ENCODE assay signal across 20 mouse cellular contexts in the genomic region with DNA sequence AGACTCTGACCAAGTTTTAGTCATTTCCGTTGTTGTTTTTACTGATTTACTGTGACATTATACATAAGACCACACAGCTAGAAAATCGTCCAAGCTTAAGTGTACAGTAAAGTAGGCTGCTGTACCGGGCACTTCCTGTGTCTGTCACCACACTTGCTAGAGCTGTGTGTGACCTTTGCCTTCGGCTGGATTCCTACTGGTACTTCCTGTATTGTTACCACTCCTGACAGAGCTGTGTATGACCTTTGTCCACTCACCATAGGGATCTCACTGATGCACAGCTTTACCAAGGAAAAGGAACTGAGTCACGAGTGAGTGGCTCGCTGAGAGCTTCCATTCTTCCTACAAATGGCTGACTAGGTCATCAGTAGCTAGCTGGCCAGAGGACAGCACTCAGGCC. TPM values are rescaled to one million over a fixed set of nuclear protein-coding genes. Genes with fewer than 3 reads are reported as not detected.
DNase-seq lines count a peak whose midpoint lies in the region; ATAC-seq and TF ChIP-seq lines count a peak whose summit lies in the region.
"Had no signal": no experiment of that assay in that cellular context is flagged by ENCODE, and none has a peak within 500 bp of the region (broad histone marks: within the 10 kb centered on the region; RNA-seq: fewer than 3 reads in every experiment).

No protein-coding gene starts in this region.

- no peaks in the 10 kb centered on the region for H3K27me3 ChIP-seq in liver, adult 2 months (ENCODE audit: control insufficient read depth, insufficient read depth, low read length)
- H3K27me3 ChIP-seq in liver, embryonic 14.5 days (ENCODE audit: control insufficient read depth, insufficient read depth, low read length): no peaks in the 10 kb centered on the region
- H3K27me3 ChIP-seq in stomach, embryonic 16.5 days (ENCODE audit: control insufficient read depth, insufficient read depth, low read length): no peaks in the 10 kb centered on the region
- H3K27me3 ChIP-seq: embryonic facial prominence, embryonic 12.5 days; forebrain, embryonic 13.5 days; heart, embryonic 15.5 days; limb, embryonic 13.5 days had no signal

- no peak for TF ChIP-seq POLR2A in liver, adult 2 months (IDR thresholded peaks at IDR 0.05; ENCODE audit: extremely low read depth, insufficient read depth, low read length)
- TF ChIP-seq POLR2A in bone marrow macrophage, adult 2 months (IDR thresholded peaks at IDR 0.05; ENCODE audit: borderline replicate concordance, low read depth, low read length): no peak

- no peaks in the 10 kb centered on the region for H3K4me1 ChIP-seq in liver, adult 2 months (ENCODE audit: control insufficient read depth, insufficient read depth, low read length)
- H3K4me1 ChIP-seq in bone marrow macrophage, adult 2 months (ENCODE audit: control insufficient read depth, insufficient read depth, low read length): peaks cover 26% of the 10 kb centered on the region
- H3K4me1 ChIP-seq in liver, embryonic 14.5 days (replicated peaks; ENCODE audit: control insufficient read depth in 2 of 2, insufficient read depth in 2 of 2, low read length in 1 of 2): 0 out of 4 replicates have a peak, but pooled peaks cover 0 to 2% of the 10 kb centered on the region in 2 experiments
- no peaks in the 10 kb centered on the region for H3K4me1 ChIP-seq in stomach, embryonic 16.5 days (ENCODE audit: control insufficient read depth, insufficient read depth, low read length)
- H3K4me1 ChIP-seq: embryonic facial prominence, embryonic 12.5 days; forebrain, embryonic 13.5 days; hindbrain, embryonic 10.5 days; limb, embryonic 13.5 days had no signal

- no peak overlapping the region for H3K27ac ChIP-seq in liver, adult 2 months (replicated peaks; ENCODE audit: insufficient read depth, low read depth, low read length)
- H3K27ac ChIP-seq in bone marrow macrophage, adult 2 months (ENCODE audit: insufficient read depth, low read depth, low read length): peak overlapping the region; percentile 68
- H3K27ac ChIP-seq in liver, embryonic 14.5 days: no peak overlapping the region
- H3K27ac ChIP-seq in stomach, embryonic 16.5 days (ENCODE audit: low read length): no peak overlapping the region
- H3K27ac ChIP-seq: embryonic facial prominence, embryonic 12.5 days; forebrain, embryonic 13.5 days; heart, adult 2 months; heart, embryonic 15.5 days; hindbrain, embryonic 10.5 days; limb, embryonic 13.5 days had no signal

- no peaks in the 10 kb centered on the region for H3K79me2 ChIP-seq in liver, adult 2 months (ENCODE audit: control insufficient read depth, insufficient read depth, low read length)

- no peak overlapping the region for H3K4me3 ChIP-seq in liver, adult 2 months (ENCODE audit: insufficient read depth, low read depth, low read length)
- H3K4me3 ChIP-seq in bone marrow macrophage, adult 2 months (ENCODE audit: insufficient read depth, low read length): no peak overlapping the region
- no peak overlapping the region for H3K4me3 ChIP-seq in liver, embryonic 14.5 days (ENCODE audit: insufficient read depth in 1 of 2, low read depth in 2 of 2, low read length in 2 of 2)
- no peak overlapping the region for H3K4me3 ChIP-seq in stomach, embryonic 16.5 days (replicated peaks; ENCODE audit: low read length)
- H3K4me3 ChIP-seq: embryonic facial prominence, embryonic 12.5 days; erythroblast, embryonic 14.5 days; forebrain, embryonic 13.5 days; heart, adult 2 months; heart, embryonic 15.5 days; hindbrain, embryonic 10.5 days; limb, embryonic 13.5 days had no signal

- TF ChIP-seq CTCF in liver, adult 2 months (IDR thresholded peaks at IDR 0.05; ENCODE audit: low read depth, low read length): no peak
- no peak for TF ChIP-seq CTCF in bone marrow macrophage, adult 2 months (IDR thresholded peaks at IDR 0.05; ENCODE audit: low read depth, low read length)
- TF ChIP-seq CTCF in liver, embryonic 14.5 days (IDR thresholded peaks at IDR 0.05; ENCODE audit: low read depth): no peak

- H3K36me3 ChIP-seq in liver, adult 2 months (ENCODE audit: control insufficient read depth, insufficient read depth, low read length): peaks cover 35% of the 10 kb centered on the region
- H3K36me3 ChIP-seq in liver, embryonic 14.5 days (replicated peaks; ENCODE audit: control insufficient read depth, insufficient read depth, low read depth): peaks cover 5% of the 10 kb centered on the region
- H3K36me3 ChIP-seq in stomach, embryonic 16.5 days (ENCODE audit: control insufficient read depth, insufficient read depth, low read length): peaks cover 30% of the 10 kb centered on the region

- 63% methylated on average over 6 of the region's 6 CpGs for WGBS in liver, adult 2 months
- 56% methylated on average over 6 of the region's 6 CpGs for WGBS in liver, embryonic 14.5 days (ENCODE audit: insufficient replicate concordance)
- WGBS in stomach, embryonic 16.5 days: 64% methylated on average over 6 of the region's 6 CpGs

- DNase-seq in liver, adult 2 months (ENCODE audit: extremely low read depth, low read depth, low spot score): peak; percentile 22
- DNase-seq in liver: no peak
- DNase-seq in liver, embryonic 14.5 days (ENCODE audit: low read depth in 3 of 3, low spot score in 3 of 3): no peak
- DNase-seq in cerebellum, adult 18-20 months: no peak
- no peak for DNase-seq in left cerebral cortex, adult 9 months (ENCODE audit: low spot score in 2 of 2)
- DNase-seq: B cell, adult 2 months; cerebellum, adult 9-10 months; gastrocnemius, postnatal 14 days; heart, adult 2 months; kidney, adult 9 months; thymus, adult 2 months had no signal

- no peak for TF ChIP-seq EP300 in liver, embryonic 14.5 days (IDR thresholded peaks at IDR 0.05; ENCODE audit: low read depth)

- ATAC-seq in liver, embryonic 14.5 days (ENCODE audit: insufficient read depth): peak; percentile 41; the same call in 1 of the 2 replicates
- peak; percentile 53; the same call in 1 of the 2 replicates for ATAC-seq in stomach, embryonic 16.5 days (ENCODE audit: insufficient read depth, low FRiP score)
- ATAC-seq in megakaryocyte-erythroid progenitor cell, adult 5-6 weeks (replicated peaks; ENCODE audit: low FRiP score, low TSS enrichment, poor library complexity, severe bottlenecking): no peak
- ATAC-seq: forebrain, embryonic 13.5 days had no signal

- no peak overlapping the region for H3K4me2 ChIP-seq in liver, embryonic 14.5 days (ENCODE audit: low read depth)
- no peak overlapping the region for H3K4me2 ChIP-seq in stomach, embryonic 16.5 days (ENCODE audit: low read depth, low read length)
- H3K4me2 ChIP-seq: embryonic facial prominence, embryonic 12.5 days; forebrain, embryonic 13.5 days; heart, embryonic 15.5 days; limb, embryonic 13.5 days had no signal

- no peaks in the 10 kb centered on the region for H3K9me3 ChIP-seq in liver, embryonic 14.5 days (ENCODE audit: control insufficient read depth, low read length)
- no peaks in the 10 kb centered on the region for H3K9me3 ChIP-seq in stomach, embryonic 16.5 days (replicated peaks; ENCODE audit: control insufficient read depth, low read length)
- H3K9me3 ChIP-seq: embryonic facial prominence, embryonic 12.5 days; forebrain, embryonic 13.5 days; heart, embryonic 15.5 days; hindbrain, embryonic 10.5 days; limb, embryonic 13.5 days had no signal

- H3K9ac ChIP-seq in liver, adult 2 months (ENCODE audit: low read depth, low read length): no peak overlapping the region
- H3K9ac ChIP-seq in liver, embryonic 14.5 days (replicated peaks): no peak overlapping the region
- H3K9ac ChIP-seq in stomach, embryonic 16.5 days (ENCODE audit: low read length): no peak overlapping the region
- H3K9ac ChIP-seq: embryonic facial prominence, embryonic 12.5 days; forebrain, embryonic 13.5 days; heart, embryonic 15.5 days; limb, embryonic 13.5 days had no signal

RNA-seq across cellular contexts. Expression of a gene that starts 29.2 kb away (rescaled TPM):
- 7.5 and 8.5 TPM in 2 replicates for total RNA-seq in liver, adult 2 months (2014; rRNA removed)
- polyA plus RNA-seq in liver, adult 2 months (2012; rRNA removed): 2.4 and 2.5 TPM in 2 replicates
- 6.3 and 7.3 TPM in 2 replicates for polyA plus RNA-seq in bone marrow macrophage, adult 2 months (2012; ENCODE audit: insufficient read depth, insufficient read length, missing spikeins)
- 17.6 and 27.2 TPM in 2 replicates for polyA plus RNA-seq in liver, embryonic 14.5 days (2012; rRNA removed)
- polyA plus RNA-seq in liver, embryonic 14.5 days (2014; fragmentation: Nextera tagmentation; extraction: Ambion mirVana): 50.3 and 53.8 TPM in 2 replicates
- polyA plus RNA-seq in stomach, embryonic 16.5 days (2015; fragmentation: Nextera tagmentation; extraction: Ambion mirVana): 175 and 181 TPM in 2 replicates
- 108 and 137 TPM in 2 replicates for total RNA-seq in megakaryocyte-erythroid progenitor cell, adult 5-6 weeks (2014; fragmentation: Nextera tagmentation)
- 121 and 132 TPM in 2 replicates for total RNA-seq in megakaryocyte-erythroid progenitor cell, adult 5-6 weeks (2017)

RNA-seq across cellular contexts. Expression of a gene that starts 30.2 kb away (rescaled TPM):
- total RNA-seq in liver, adult 2 months (2014; rRNA removed): 6.5 and 7.9 TPM in 2 replicates
- polyA plus RNA-seq in liver, adult 2 months (2012; rRNA removed): 2.6 and 3.4 TPM in 2 replicates
- polyA plus RNA-seq in bone marrow macrophage, adult 2 months (2012; ENCODE audit: insufficient read depth, insufficient read length, missing spikeins): 15.1 and 17.2 TPM in 2 replicates
- polyA plus RNA-seq in liver, embryonic 14.5 days (2012; rRNA removed): 2.4 and 4.4 TPM in 2 replicates
- polyA plus RNA-seq in liver, embryonic 14.5 days (2014; fragmentation: Nextera tagmentation; extraction: Ambion mirVana): 8.0 and 8.3 TPM in 2 replicates
- polyA plus RNA-seq in stomach, embryonic 16.5 days (2015; fragmentation: Nextera tagmentation; extraction: Ambion mirVana): 40.8 and 44.3 TPM in 2 replicates
- 18.5 and 29.4 TPM in 2 replicates for total RNA-seq in megakaryocyte-erythroid progenitor cell, adult 5-6 weeks (2014; fragmentation: Nextera tagmentation)
- total RNA-seq in megakaryocyte-erythroid progenitor cell, adult 5-6 weeks (2017): 24.8 and 26.8 TPM in 2 replicates
